Mouse (Mus musculus): ENCODE results near the gene Fancc.
"Not testable (repeated sequence)": the region's sequence is repeated elsewhere in the genome, so short reads cannot be mapped to it uniquely, and the experiment has no call there.

Gene Fancc

GRCm38 (mm10) chr13:63353312-63353711, 143.8 kb downstream of the Fancc start:
- not testable (repeated sequence) for DNase-seq (ENCODE audit: low spot score in 2 of 2)

- DNase-seq (ENCODE audit: low spot score in 2 of 2): no peak
Observed at GRCm38 (mm10) chr13:63350076-63350475, 147.0 kb downstream of the Fancc start.

- no peak for DNase-seq (ENCODE audit: low spot score in 2 of 2)
Observed at GRCm38 (mm10) chr13:63347639-63348038, 149.4 kb downstream of the Fancc start.

GRCm38 (mm10) chr13:63345476-63346225, 151.4 kb downstream of the Fancc start:
- DNase-seq (ENCODE audit: low spot score in 2 of 2): no peak

- no peak for DNase-seq (ENCODE audit: low spot score in 2 of 2)
Observed at GRCm38 (mm10) chr13:63344481-63344880, 152.6 kb downstream of the Fancc start.

- DNase-seq (ENCODE audit: low spot score in 2 of 2): peak in 1 of 2 experiments; percentile 38
Observed at GRCm38 (mm10) chr13:63342781-63343180, 154.3 kb downstream of the Fancc start.

- DNase-seq (ENCODE audit: low spot score in 2 of 2): no peak
Observed at GRCm38 (mm10) chr13:63339946-63340345, 157.1 kb downstream of the Fancc start.

GRCm38 (mm10) chr13:63337239-63337960, 159.7 kb downstream of the Fancc start:
- DNase-seq (ENCODE audit: low spot score in 2 of 2): peak in 1 of 2 experiments; percentile 52

GRCm38 (mm10) chr13:63336335-63336734, 160.7 kb downstream of the Fancc start:
- DNase-seq (ENCODE audit: low spot score in 2 of 2): no peak

GRCm38 (mm10) chr13:63335421-63336134, 161.5 kb downstream of the Fancc start:
- DNase-seq (ENCODE audit: low spot score in 2 of 2): no peak

- DNase-seq (ENCODE audit: low spot score in 2 of 2): no peak
Observed at GRCm38 (mm10) chr13:63332576-63333300, 164.3 kb downstream of the Fancc start.

- peak in 1 of 2 experiments; percentile 44 for DNase-seq (ENCODE audit: low spot score in 2 of 2)
Observed at GRCm38 (mm10) chr13:63331379-63331778, 165.7 kb downstream of the Fancc start.

GRCm38 (mm10) chr13:63330236-63330860, 166.7 kb downstream of the Fancc start:
- no peak for DNase-seq (ENCODE audit: low spot score in 2 of 2)

- DNase-seq (ENCODE audit: low spot score in 2 of 2): no peak
Observed at GRCm38 (mm10) chr13:63326015-63326414, 171.1 kb downstream of the Fancc start.

- no peak for DNase-seq (ENCODE audit: low spot score in 2 of 2)
Observed at GRCm38 (mm10) chr13:63324978-63325848, 171.9 kb downstream of the Fancc start.

- no peak for DNase-seq (ENCODE audit: low spot score in 2 of 2)
Observed at GRCm38 (mm10) chr13:63324311-63324710, 172.8 kb downstream of the Fancc start.

GRCm38 (mm10) chr13:63323286-63324075, 173.6 kb downstream of the Fancc start:
- no peak for DNase-seq (ENCODE audit: low spot score in 2 of 2)

GRCm38 (mm10) chr13:63322756-63323155, 174.3 kb downstream of the Fancc start:
- no peak for DNase-seq (ENCODE audit: low spot score in 2 of 2)

- DNase-seq (ENCODE audit: low spot score in 2 of 2): no peak
Observed at GRCm38 (mm10) chr13:63321689-63322088, 175.4 kb downstream of the Fancc start.

Data from urinary bladder, adult 18-20 months (tissue).